Mouse (Mus musculus) heart, postnatal 10 days (tissue): ENCODE results near the gene Tinagl1. TPM values are rescaled to one million over a fixed set of nuclear protein-coding genes. Genes with fewer than 3 reads are reported as not detected.
A peak's percentile ranks its signal among the peaks of the same experiment; 100 is the strongest.

Experiments used
- DNase-seq, 2 experiments: peaks; one replicate each; pipeline ENCODE4 v3.0.0; 2021
- intact Hi-C: fragments of 180-260 bp; cut with DNase I; formaldehyde crosslinking; loops from one replicate; pipeline ENCODE4 v1.15.1; 2025
- total RNA-seq, 2 experiments: library from RNA; stranded (reverse); gene quantifications; 2 replicates each; pipeline ENCODE4 v1.2.3; 2021

Gene Tinagl1
- total RNA-seq = 10 to 100 TPM; 64.6 to 83.6 TPM

DNA sequence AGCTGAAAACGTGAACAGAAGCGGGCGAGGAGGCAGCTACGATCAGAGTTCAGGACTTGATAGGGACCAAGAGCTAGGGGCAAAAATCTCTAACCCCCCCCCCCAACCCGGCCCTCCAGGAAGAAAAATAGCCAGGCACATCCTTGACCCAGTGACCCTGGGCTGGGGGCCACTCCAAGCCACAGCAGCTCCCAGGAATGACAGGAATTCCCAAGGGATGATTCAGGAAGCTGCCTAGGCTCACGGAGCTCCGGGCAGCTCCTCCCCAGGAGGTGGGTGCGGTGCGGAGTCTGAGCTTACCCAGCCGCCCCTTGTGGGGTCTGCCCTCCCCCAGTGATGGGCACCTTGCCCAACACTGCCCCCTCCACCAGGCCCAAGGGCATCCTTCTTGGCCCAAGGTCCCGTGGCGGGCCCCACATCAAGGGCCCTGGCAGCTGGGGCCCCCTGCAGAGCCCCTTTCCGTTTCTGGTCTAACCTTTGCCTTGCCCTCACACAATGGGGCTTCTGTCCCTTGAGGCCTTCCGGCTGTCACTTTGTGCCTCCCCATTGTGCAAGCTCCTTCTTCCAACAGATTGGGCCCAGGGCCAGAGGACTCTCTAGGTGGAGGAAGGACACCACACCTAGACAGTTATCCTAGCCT lies at the start of gene Tinagl1:
Gene Tinagl1, minus strand, starts transcription at position 51 of the 640 bp plus-strand sequence.
- DNase-seq = peak; percentile 37 to 54
- intact Hi-C loops = no loop called here

DNA sequence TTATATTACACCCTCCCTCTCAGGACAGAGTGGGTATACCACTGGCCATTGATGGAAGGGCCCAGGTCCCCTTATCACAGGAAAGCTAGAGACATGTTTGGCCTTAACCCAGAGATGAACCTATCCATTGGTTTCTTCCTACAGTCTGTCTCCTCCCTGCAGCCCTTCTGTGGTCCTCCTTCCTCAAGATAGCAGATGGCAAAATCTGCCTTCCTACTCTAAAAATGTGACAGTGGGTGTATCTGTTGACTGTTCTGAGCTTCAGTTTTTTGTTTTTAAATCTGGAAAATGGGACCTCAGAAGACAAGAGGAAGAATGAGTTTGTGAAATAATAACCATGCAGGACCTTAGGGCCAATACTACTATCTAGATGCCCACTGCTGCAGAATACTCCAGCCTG lies 49.1 kb upstream of the Tinagl1 start:
- DNase-seq = no peak
- intact Hi-C loops = no loop called here

GRCm38 (mm10) chr4:130222179-130222578 lies 47.3 kb upstream of the Tinagl1 start, which contains the start of gene Gm853:
TSS of gene Gm853 (minus strand) at chr4:130222401.
- DNase-seq = no peak
- intact Hi-C loops = no loop called here

DNA sequence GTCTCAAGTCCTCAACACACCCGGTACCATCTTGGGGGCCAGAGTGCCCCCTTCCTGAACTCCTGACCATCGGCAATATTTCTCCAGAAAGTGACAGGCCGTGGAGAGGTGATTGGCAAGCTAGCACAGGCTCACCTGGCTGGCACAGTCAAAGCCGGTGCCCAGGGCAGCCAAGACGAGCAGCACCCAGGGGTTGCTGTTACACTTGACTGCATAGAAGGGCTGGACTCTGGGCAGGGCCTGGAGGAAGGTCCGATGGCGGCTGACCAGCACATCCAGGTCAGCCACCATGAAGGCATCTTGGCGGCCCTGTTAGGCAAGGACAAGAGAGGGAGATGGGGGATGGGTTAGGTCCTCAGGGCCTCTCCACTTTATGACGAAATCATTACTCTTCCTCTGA lies 45.3 kb upstream of the Tinagl1 start:
- no peak for DNase-seq
- intact Hi-C loops = no loop called here

DNA sequence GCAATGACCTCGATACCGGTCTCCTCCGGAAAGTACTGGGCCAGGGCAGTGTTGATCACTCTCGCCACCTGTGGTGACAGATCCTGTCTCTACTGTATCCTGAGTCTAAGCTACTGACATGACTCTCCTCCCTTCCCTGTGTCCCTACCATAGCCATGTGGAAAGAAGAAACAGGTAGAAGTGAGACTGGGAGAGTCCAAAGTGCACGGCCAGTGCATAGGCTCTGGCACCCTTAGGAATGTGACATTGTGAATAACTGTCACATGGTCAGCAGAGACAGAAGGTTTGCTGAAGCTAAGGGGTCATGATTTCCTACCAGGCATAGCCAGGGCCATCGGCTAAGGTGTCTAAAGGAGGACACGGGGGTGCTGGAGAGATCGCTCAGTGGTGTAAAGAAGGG lies 40.5 kb upstream of the Tinagl1 start:
- no peak for DNase-seq
- intact Hi-C loops = no loop called here

DNA sequence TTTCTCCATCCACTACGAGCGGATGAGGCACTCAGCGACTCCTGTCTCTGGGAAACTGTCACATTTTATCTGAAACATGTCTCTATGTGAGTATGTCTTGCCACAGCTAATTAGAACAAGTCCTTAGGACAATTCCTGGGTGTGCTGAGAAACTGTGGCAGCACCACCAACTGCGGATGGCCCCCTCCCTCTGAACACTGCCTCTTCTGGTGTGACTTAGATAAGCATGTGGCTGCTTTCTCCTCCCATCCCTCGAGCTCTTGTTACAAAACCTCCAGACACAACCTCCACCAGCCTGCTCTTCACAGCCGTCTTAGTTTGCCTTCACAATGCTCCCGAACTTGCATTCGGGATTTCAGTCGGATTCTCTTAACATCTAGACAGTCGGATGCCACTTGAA lies 38.9 kb upstream of the Tinagl1 start:
- intact Hi-C loops = no loop called here

DNA sequence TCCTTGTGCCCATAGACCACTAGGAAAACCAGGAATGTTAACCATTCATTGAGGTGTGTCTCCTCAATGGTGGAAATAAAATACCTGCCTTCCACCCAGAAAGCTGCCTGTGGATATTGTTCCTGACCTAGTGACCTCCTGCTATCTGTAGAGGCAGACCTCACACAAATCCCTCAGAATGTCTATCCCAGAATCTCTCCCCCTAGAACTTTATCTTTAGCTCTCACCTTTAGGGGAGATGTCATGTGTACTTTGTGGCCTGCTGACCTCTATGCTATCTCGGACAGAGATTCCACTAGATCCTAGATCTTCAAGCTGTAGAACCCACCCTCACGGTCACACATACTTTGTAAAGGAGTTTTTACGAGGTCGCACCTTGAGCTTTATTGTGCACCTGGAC lies 38.3 kb upstream of the Tinagl1 start:
- intact Hi-C loops = no loop called here
- no peak for DNase-seq

More for the DNA sequence above, 38.9 kb upstream of the Tinagl1 start:
- no peak for DNase-seq

DNA sequence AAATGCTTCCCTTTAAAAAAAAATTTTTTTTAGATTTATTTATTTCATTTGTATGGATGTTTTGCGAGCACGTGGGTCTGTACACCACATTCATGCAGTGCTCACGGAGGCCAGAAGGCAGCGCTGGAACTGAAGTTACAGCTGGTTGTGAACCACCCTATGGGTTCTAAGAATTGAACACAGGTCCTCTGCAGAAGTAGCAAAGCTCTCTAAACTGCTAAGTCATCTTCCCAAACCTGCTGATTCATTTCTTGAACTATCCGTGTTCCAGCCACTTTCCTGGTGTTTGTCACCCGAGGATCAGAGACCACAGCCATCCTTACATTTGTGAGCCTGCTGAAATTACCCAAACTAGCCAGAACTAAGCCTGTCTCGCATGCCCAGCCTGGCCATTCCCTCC lies 37.5 kb upstream of the Tinagl1 start:
- intact Hi-C loops = no loop called here
- no peak for DNase-seq

DNA sequence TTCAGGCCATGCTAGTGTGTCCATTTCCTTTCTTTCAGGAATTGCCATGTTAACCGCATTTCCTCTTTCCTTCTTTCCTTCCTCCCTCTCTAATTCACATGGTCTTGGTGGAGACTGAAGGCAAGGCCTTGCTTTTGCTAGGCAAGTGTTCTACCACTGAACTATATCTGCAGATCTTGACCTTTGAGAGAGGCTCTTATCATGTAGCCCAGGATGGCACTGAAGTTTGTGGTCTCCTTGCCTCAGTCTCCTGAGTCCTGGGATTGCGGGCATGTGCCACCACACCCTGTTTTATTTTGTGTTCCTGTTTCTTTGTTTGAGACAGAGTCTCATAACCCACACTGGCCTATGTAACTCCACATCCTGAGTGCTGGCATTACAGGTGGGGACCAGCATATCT lies 36.9 kb upstream of the Tinagl1 start:
- intact Hi-C loops = no loop called here
- DNase-seq = no peak

DNA sequence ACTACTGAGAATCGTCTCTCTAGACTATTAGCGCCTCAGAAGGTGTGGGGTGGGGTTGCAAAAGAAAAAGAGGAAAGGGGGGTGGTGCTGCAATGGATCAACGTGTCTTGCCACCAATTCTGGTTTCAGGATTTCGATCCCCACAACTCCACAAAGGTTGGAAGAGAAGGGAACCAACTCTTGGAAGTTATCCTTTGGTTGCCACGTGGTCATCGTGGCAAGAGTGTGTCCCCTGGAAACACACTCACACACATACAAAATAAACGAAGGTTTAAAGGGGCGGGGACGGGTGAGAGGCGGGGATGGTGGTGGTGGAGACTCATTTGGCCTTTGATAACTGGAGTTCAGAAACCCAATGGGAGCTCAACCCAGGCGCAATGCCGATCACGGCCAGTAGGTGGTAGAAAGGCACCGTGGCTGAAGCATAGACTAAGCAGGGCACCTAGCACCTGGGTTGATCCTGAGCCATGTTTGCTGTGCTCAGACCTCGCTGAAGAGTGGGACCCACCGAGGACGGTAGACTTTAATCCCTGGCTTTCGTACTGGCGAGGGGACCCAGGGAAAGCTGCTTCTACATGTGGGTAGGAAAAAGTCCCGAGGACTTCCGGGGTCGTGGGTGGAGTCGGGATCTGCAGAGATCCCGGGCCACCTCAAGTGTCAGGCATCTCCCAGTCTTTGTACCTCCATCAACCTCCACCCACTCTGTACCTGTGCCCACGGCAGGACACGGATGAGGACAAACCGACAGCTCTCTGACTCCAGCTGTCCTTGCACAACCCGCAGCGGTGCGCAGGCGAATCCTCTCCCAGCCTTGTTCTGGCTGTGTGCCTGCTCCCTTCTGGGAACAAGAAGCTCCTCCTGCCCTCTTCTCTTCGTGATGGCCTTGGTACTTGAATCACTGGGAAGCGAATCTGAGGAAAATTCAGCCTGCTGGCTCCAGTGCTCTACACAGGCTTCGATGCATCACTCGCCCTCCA lies 24.1 kb upstream of the Tinagl1 start:
- peak; percentile 89 to 93 for DNase-seq
- intact Hi-C loops = loop anchor here (2.0 kb wide), 2 partner anchors 48 to 94 kb away; no protein-coding TSS in a partner anchor

GRCm38 (mm10) chr4:130196542-130196941 lies 21.6 kb upstream of the Tinagl1 start:
- intact Hi-C loops = no loop called here

GRCm38 (mm10) chr4:130195924-130196323 lies 21.0 kb upstream of the Tinagl1 start:
- DNase-seq = no peak
- intact Hi-C loops = no loop called here

More at GRCm38 (mm10) chr4:130196542-130196941, 21.6 kb upstream of the Tinagl1 start:
- DNase-seq = no peak

GRCm38 (mm10) chr4:130192266-130192665 lies 17.3 kb upstream of the Tinagl1 start:
- intact Hi-C loops = no loop called here
- no peak for DNase-seq

DNA sequence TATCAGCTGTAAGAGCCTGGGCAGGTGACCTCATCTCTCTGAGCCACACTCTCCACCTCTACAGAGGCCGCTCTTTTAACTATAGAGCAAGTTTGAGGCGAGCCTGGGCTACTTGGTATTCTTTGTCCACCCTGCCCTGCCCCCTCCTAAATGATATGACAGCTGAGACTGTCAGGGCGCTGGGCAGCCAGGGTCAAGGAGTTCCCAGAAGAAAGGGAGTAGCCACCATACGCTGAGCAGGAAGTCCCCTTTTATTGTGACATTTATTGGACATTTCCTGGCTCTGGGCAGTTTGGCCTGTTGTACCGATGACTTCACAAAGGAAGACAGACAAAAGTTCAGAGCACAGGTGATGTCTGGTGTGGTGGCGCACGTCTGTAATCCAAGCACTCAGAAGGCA lies 14.7 kb upstream of the Tinagl1 start:
- DNase-seq = no peak
- intact Hi-C loops = loop anchor here (1.0 to 5.0 kb wide), 3 partner anchors 51 to 232 kb away; no protein-coding TSS in a partner anchor

DNA sequence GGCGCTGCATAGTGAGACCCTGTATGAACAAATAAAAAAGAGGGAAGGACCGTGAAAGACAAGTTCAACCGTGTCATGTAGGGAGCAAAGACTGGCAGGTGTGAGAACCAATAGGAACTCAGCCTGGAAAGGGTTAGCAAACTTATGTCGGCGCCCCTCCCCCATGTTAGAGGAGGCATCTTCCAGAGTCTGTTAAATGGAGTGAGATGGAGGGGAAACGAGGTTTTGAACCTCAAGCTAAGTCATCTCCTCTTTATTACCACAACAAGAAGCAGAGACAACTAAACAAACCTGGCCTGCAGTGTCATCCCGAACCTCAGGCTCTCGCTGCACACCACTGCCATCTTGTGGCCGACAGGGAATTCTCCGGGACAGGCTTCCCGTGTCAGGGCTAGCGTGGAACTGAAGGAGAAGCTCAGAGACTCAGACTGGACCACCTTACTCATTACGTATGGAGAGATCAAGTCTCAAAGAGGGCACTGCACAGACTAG lies 13.9 kb upstream of the Tinagl1 start:
- intact Hi-C loops = loop anchor here (1.0 to 5.0 kb wide), 3 partner anchors 51 to 232 kb away; no protein-coding TSS in a partner anchor

GRCm38 (mm10) chr4:130186891-130187290 lies 12.0 kb upstream of the Tinagl1 start:
- no peak for DNase-seq
- intact Hi-C loops = loop anchor here (5.0 kb wide), 1 partner anchor 230 kb away; no protein-coding TSS in a partner anchor

More for the DNA sequence above, 13.9 kb upstream of the Tinagl1 start:
- DNase-seq = peak; percentile 90 to 94

DNA sequence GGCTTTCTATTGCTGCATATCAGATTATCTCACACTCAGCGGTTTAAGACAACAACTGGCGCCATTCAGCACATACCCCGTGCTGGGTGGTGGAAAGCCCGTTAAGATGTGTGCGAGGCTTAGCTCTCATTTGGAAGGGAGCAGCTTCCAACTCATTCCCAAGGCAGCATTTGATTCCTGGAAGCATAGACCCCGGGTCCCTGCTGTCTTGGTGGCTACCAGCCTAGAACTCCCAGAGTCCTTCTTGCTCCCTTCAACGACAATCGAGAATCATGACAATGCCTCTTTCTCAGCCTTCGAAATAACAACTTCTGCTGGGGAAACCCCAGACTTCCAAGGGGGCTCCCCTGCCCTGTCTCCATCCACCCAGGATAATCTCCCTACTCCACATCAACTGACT lies 11.5 kb upstream of the Tinagl1 start:
- intact Hi-C loops = loop anchor here (5.0 kb wide), 1 partner anchor 229 kb away; no protein-coding TSS in a partner anchor
- DNase-seq = no peak

- no peak for DNase-seq
- intact Hi-C loops = loop anchor here (2.0 kb wide), 1 partner anchor 21 kb away; no protein-coding TSS in a partner anchor
Measured at GRCm38 (mm10) chr4:130183879-130184278, 9.0 kb upstream of the Tinagl1 start.

DNA sequence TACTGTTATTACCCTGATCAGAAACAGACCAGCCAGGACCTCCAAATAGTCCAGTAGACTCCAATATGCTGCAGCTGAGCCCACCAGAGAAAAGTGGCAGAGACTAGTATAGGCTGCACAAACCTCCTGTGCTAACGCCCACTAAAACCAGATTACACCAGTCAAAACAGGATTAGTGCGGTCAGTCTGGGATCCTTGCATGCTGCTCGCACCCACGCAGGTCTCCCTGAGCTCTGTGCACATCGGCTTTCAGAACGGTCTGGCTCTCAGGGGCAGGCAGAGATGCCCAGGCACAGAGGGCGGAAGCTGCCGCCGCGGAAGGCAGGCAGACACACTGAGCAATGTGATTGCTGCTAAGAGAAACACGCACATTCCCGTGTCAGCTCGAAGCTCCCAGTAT lies 8.1 kb upstream of the Tinagl1 start:
- intact Hi-C loops = no loop called here
- no peak for DNase-seq

- DNase-seq = peak; percentile 59 to 67
- intact Hi-C loops = no loop called here
Measured at GRCm38 (mm10) chr4:130181886-130182285, 7.0 kb upstream of the Tinagl1 start.
